Mouse (Mus musculus): ENCODE measurements at regions not wholly inside any gene's neighbourhood (a gene's known extent, or its start where the extent isn't known, plus 50 kb on each side); places are given as distances from the start of the nearest gene placed in this dataset.

- no peak overlapping the region for H3K27ac ChIP-seq (replicated peaks; ENCODE audit: low read depth, low read length)
- no peak overlapping the region for H3K9ac ChIP-seq (replicated peaks; ENCODE audit: low read length)
- no peaks in the 10 kb centered on the region for H3K36me3 ChIP-seq (replicated peaks; ENCODE audit: control insufficient read depth, insufficient read depth, low read depth, low read length)
- no peaks in the 10 kb centered on the region for H3K9me3 ChIP-seq (replicated peaks; ENCODE audit: control insufficient read depth, low read length)
- no peaks in the 10 kb centered on the region for H3K4me1 ChIP-seq (ENCODE audit: control insufficient read depth, insufficient read depth, low read length)
- H3K4me3 ChIP-seq (ENCODE audit: low read depth, low read length) = no peak overlapping the region
- ATAC-seq (replicated peaks; ENCODE audit: insufficient number of reproducible peaks, low FRiP score, low TSS enrichment, low read depth) = no peak; the same call in 1 of the 2 replicates
- H3K27me3 ChIP-seq (ENCODE audit: control insufficient read depth, insufficient read depth, low read length) = no peaks in the 10 kb centered on the region
- H3K4me2 ChIP-seq (ENCODE audit: low read depth, low read length) = no peak overlapping the region
- no peak for DNase-seq (ENCODE audit: low spot score)
- 85% methylated on average over 10 of the region's 10 CpGs for WGBS
These were observed 1122.3 kb upstream of the Cited2 start for GRCm38 (mm10) chr10:16600551-16601224.

- DNase-seq (ENCODE audit: low spot score) (no peak), ATAC-seq (replicated peaks; ENCODE audit: insufficient number of reproducible peaks, low FRiP score, low TSS enrichment, low read depth) (no peak)
- Histone ChIP-seq H3K4me2 (ENCODE audit: low read depth, low read length) (no peak overlapping the region), H3K27ac (replicated peaks; ENCODE audit: low read depth, low read length) (no peak overlapping the region), H3K9ac (replicated peaks; ENCODE audit: low read length) (no peak overlapping the region), H3K36me3 (replicated peaks; ENCODE audit: control insufficient read depth, insufficient read depth, low read depth, low read length) (no peaks in the 10 kb centered on the region), H3K9me3 (replicated peaks; ENCODE audit: control insufficient read depth, low read length) (no peaks in the 10 kb centered on the region), H3K4me1 (ENCODE audit: control insufficient read depth, insufficient read depth, low read length) (no peaks in the 10 kb centered on the region), H3K27me3 (ENCODE audit: control insufficient read depth, insufficient read depth, low read length) (no peaks in the 10 kb centered on the region), H3K4me3 (ENCODE audit: low read depth, low read length) (no peak overlapping the region)
- WGBS = 85% methylated on average over 1 of the region's 1 CpGs
These were observed 1121.8 kb upstream of the Cited2 start for GRCm38 (mm10) chr10:16601225-16601595.

GRCm38 (mm10) chr10:16608339-16608738 lies 1114.7 kb upstream of the Cited2 start:
- no peaks in the 10 kb centered on the region for H3K9me3 ChIP-seq (replicated peaks; ENCODE audit: control insufficient read depth, low read length)
- ATAC-seq (replicated peaks; ENCODE audit: insufficient number of reproducible peaks, low FRiP score, low TSS enrichment, low read depth) (no peak), DNase-seq (ENCODE audit: low spot score) (no peak)
- no peak overlapping the region for H3K4me3 ChIP-seq (ENCODE audit: low read depth, low read length)
- 93% methylated on average over 3 of the region's 3 CpGs for WGBS
- H3K4me2 ChIP-seq (ENCODE audit: low read depth, low read length) = no peak overlapping the region
- no peaks in the 10 kb centered on the region for H3K36me3 ChIP-seq (replicated peaks; ENCODE audit: control insufficient read depth, insufficient read depth, low read depth, low read length)
- no peaks in the 10 kb centered on the region for H3K27me3 ChIP-seq (ENCODE audit: control insufficient read depth, insufficient read depth, low read length)
- H3K4me1 ChIP-seq (ENCODE audit: control insufficient read depth, insufficient read depth, low read length) = no peaks in the 10 kb centered on the region
- H3K9ac ChIP-seq (replicated peaks; ENCODE audit: low read length) = no peak overlapping the region
- no peak overlapping the region for H3K27ac ChIP-seq (replicated peaks; ENCODE audit: low read depth, low read length)

- Histone ChIP-seq H3K9ac (replicated peaks; ENCODE audit: low read length) (no peak overlapping the region), H3K27me3 (ENCODE audit: control insufficient read depth, insufficient read depth, low read length) (no peaks in the 10 kb centered on the region), H3K4me3 (ENCODE audit: low read depth, low read length) (no peak overlapping the region)
These were observed 1104.3 kb upstream of the Cited2 start for GRCm38 (mm10) chr10:16618752-16619151.

DNA sequence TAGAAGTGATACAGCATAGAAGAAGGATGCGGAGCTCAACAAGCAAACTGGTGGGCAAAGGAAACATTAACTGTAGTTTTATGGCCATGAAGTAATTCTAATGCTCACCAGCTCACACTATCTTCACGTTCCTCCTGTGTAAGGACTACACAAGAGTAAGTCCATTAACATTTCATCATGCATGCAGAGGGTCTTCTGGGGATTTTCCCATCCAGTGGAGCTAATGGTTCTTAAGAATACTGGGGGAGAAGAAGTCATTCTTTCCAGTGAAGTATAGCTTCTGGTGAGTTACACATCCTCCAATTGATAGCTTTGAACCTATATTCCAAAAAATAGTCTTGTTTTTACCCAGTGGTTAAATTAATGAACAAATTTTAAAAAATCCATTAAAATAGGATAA lies 1103.4 kb upstream of the Cited2 start:
- no peak for DNase-seq (ENCODE audit: low spot score)
- Histone ChIP-seq H3K4me2 (ENCODE audit: low read depth, low read length) (no peak overlapping the region), H3K4me1 (ENCODE audit: control insufficient read depth, insufficient read depth, low read length) (no peaks in the 10 kb centered on the region), H3K36me3 (replicated peaks; ENCODE audit: control insufficient read depth, insufficient read depth, low read depth, low read length) (no peaks in the 10 kb centered on the region), H3K27me3 (ENCODE audit: control insufficient read depth, insufficient read depth, low read length) (no peaks in the 10 kb centered on the region), H3K9ac (replicated peaks; ENCODE audit: low read length) (no peak overlapping the region), H3K9me3 (replicated peaks; ENCODE audit: control insufficient read depth, low read length) (no peaks in the 10 kb centered on the region), H3K27ac (replicated peaks; ENCODE audit: low read depth, low read length) (no peak overlapping the region), H3K4me3 (ENCODE audit: low read depth, low read length) (no peak overlapping the region)
- 90% methylated on average over 2 of the region's 2 CpGs for WGBS
- no peak for ATAC-seq (replicated peaks; ENCODE audit: insufficient number of reproducible peaks, low FRiP score, low TSS enrichment, low read depth)

More at GRCm38 (mm10) chr10:16618752-16619151, 1104.3 kb upstream of the Cited2 start:
- Histone ChIP-seq H3K9me3 (replicated peaks; ENCODE audit: control insufficient read depth, low read length) (no peaks in the 10 kb centered on the region), H3K4me1 (ENCODE audit: control insufficient read depth, insufficient read depth, low read length) (no peaks in the 10 kb centered on the region), H3K36me3 (replicated peaks; ENCODE audit: control insufficient read depth, insufficient read depth, low read depth, low read length) (no peaks in the 10 kb centered on the region), H3K27ac (replicated peaks; ENCODE audit: low read depth, low read length) (no peak overlapping the region), H3K4me2 (ENCODE audit: low read depth, low read length) (no peak overlapping the region)
- no peak for DNase-seq (ENCODE audit: low spot score)
- 78% methylated on average over 2 of the region's 2 CpGs for WGBS
- no peak for ATAC-seq (replicated peaks; ENCODE audit: insufficient number of reproducible peaks, low FRiP score, low TSS enrichment, low read depth)

GRCm38 (mm10) chr10:16620804-16621559 lies 1102.0 kb upstream of the Cited2 start:
- no peaks in the 10 kb centered on the region for H3K27me3 ChIP-seq (ENCODE audit: control insufficient read depth, insufficient read depth, low read length)
- ATAC-seq (replicated peaks; ENCODE audit: insufficient number of reproducible peaks, low FRiP score, low TSS enrichment, low read depth) (no peak), DNase-seq (ENCODE audit: low spot score) (peak; percentile 35)
- no peak overlapping the region for H3K27ac ChIP-seq (replicated peaks; ENCODE audit: low read depth, low read length)
- no peak overlapping the region for H3K4me2 ChIP-seq (ENCODE audit: low read depth, low read length)
- no peak overlapping the region for H3K4me3 ChIP-seq (ENCODE audit: low read depth, low read length)
- WGBS = 41% methylated on average over 6 of the region's 6 CpGs
- no peaks in the 10 kb centered on the region for H3K36me3 ChIP-seq (replicated peaks; ENCODE audit: control insufficient read depth, insufficient read depth, low read depth, low read length)
- no peak overlapping the region for H3K9ac ChIP-seq (replicated peaks; ENCODE audit: low read length)
- no peaks in the 10 kb centered on the region for H3K4me1 ChIP-seq (ENCODE audit: control insufficient read depth, insufficient read depth, low read length)
- no peaks in the 10 kb centered on the region for H3K9me3 ChIP-seq (replicated peaks; ENCODE audit: control insufficient read depth, low read length)

- no peak for DNase-seq (ENCODE audit: low spot score)
- no peak overlapping the region for H3K27ac ChIP-seq (replicated peaks; ENCODE audit: low read depth, low read length)
- no peaks in the 10 kb centered on the region for H3K36me3 ChIP-seq (replicated peaks; ENCODE audit: control insufficient read depth, insufficient read depth, low read depth, low read length)
- H3K4me3 ChIP-seq (ENCODE audit: low read depth, low read length) = no peak overlapping the region
- H3K4me2 ChIP-seq (ENCODE audit: low read depth, low read length) = no peak overlapping the region
- ATAC-seq (replicated peaks; ENCODE audit: insufficient number of reproducible peaks, low FRiP score, low TSS enrichment, low read depth) = no peak
- 85% methylated on average over 3 of the region's 3 CpGs for WGBS
- H3K9me3 ChIP-seq (replicated peaks; ENCODE audit: control insufficient read depth, low read length) = no peaks in the 10 kb centered on the region
- H3K9ac ChIP-seq (replicated peaks; ENCODE audit: low read length) = no peak overlapping the region
- no peaks in the 10 kb centered on the region for H3K4me1 ChIP-seq (ENCODE audit: control insufficient read depth, insufficient read depth, low read length)
- H3K27me3 ChIP-seq (ENCODE audit: control insufficient read depth, insufficient read depth, low read length) = no peaks in the 10 kb centered on the region
These were observed 1100.2 kb upstream of the Cited2 start for GRCm38 (mm10) chr10:16622821-16623220.

DNA sequence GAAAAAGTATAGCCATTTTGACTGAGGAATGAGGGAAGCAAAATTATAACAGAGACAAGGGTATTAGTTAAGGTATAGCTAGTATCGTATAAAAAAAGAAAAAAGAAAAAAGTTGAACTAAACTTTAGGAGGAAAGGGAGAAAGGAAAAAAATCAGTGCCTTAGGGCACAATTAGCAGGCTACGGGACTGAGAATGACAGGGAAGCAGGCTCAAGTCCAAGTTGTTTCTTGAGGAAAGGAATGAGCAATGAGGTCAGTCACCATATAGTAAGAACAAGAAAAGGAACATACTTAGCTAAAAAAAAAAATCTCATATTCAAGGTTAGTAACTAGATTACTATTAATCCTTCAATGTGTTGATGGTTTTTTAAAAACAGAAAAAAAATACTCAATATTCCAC lies 1089.8 kb upstream of the Cited2 start:
- H3K9me3 ChIP-seq (replicated peaks; ENCODE audit: control insufficient read depth, low read length) = no peaks in the 10 kb centered on the region
- DNase-seq (ENCODE audit: low spot score) (no peak), ATAC-seq (replicated peaks; ENCODE audit: insufficient number of reproducible peaks, low FRiP score, low TSS enrichment, low read depth) (no peak)
- H3K4me2 ChIP-seq (ENCODE audit: low read depth, low read length) = no peak overlapping the region
- H3K36me3 ChIP-seq (replicated peaks; ENCODE audit: control insufficient read depth, insufficient read depth, low read depth, low read length) = no peaks in the 10 kb centered on the region
- no peak overlapping the region for H3K4me3 ChIP-seq (ENCODE audit: low read depth, low read length)
- no peak overlapping the region for H3K9ac ChIP-seq (replicated peaks; ENCODE audit: low read length)
- 42% methylated on average over 2 of the region's 2 CpGs for WGBS
- no peaks in the 10 kb centered on the region for H3K27me3 ChIP-seq (ENCODE audit: control insufficient read depth, insufficient read depth, low read length)
- no peaks in the 10 kb centered on the region for H3K4me1 ChIP-seq (ENCODE audit: control insufficient read depth, insufficient read depth, low read length)
- H3K27ac ChIP-seq (replicated peaks; ENCODE audit: low read depth, low read length) = no peak overlapping the region

All from embryonic facial prominence, embryonic 11.5 days (tissue).